Mouse (Mus musculus) small intestine, adult 2 months (tissue): ENCODE measurements around the gene Rin1.

Experiments
- CTCF ChIP-seq: fragments of 200-500 bp; IDR thresholded peaks from 2 replicates; pipeline ENCODE4 v1.5.1; 2012; ENCODE audit warnings: low read depth, mild to moderate bottlenecking, control low read depth, inconsistent platforms, low read length, moderate library complexity, mixed read lengths; ENCODE audit not compliant: insufficient replicate concordance, insufficient read length; ENCODE audit errors: extremely low read depth
- POLR2A ChIP-seq: fragments of 200-500 bp; IDR thresholded peaks from 2 replicates; pipeline ENCODE4 v1.6.1; 2012; ENCODE audit warnings: low read depth, mild to moderate bottlenecking, control low read depth, inconsistent platforms, low read length, moderate library complexity

- TF ChIP-seq CTCF (no peak), POLR2A (no peak)
Observed at GRCm38 (mm10) chr19:5041588-5041987, 8.7 kb upstream of the Rin1 start.
